Mouse (Mus musculus) megakaryocyte, adult 5-6 weeks (primary cell): ENCODE measurements around the gene Masp2. TPM values are rescaled to one million over a fixed set of nuclear protein-coding genes. Genes with fewer than 3 reads are reported as not detected.
A peak's percentile ranks its signal among the peaks of the same experiment; 100 is the strongest.

ENCODE experiments used
- ATAC-seq: 2 replicates; pipeline ENCODE4 v1.8.0; 2016; ENCODE audit warnings: mild to moderate bottlenecking, inconsistent platforms; ENCODE audit not compliant: poor library complexity, severe bottlenecking
- total RNA-seq, 2 experiments: library from RNA; stranded (forward) in 1 of 2; stranded (reverse) in 1 of 2; fragments of 153-499, 151-499 nt in 1 of 2; fragments of 221-1000, 200-1000 nt in 1 of 2; gene quantifications; 2 replicates each; pipeline versions ENCODE4 v1.2.3 to v1.2.4; 2015 to 2017

The Masp2 gene
- total RNA-seq, 2 experiments from 2014 or later = 0.77 TPM; not detected in 1

GRCm38 (mm10) chr4:148598826-148599225, 3.5 kb upstream of the Masp2 start:
- no peak for ATAC-seq

- no peak for ATAC-seq
Observed at GRCm38 (mm10) chr4:148600316-148600715, 2.0 kb upstream of the Masp2 start.

DNA sequence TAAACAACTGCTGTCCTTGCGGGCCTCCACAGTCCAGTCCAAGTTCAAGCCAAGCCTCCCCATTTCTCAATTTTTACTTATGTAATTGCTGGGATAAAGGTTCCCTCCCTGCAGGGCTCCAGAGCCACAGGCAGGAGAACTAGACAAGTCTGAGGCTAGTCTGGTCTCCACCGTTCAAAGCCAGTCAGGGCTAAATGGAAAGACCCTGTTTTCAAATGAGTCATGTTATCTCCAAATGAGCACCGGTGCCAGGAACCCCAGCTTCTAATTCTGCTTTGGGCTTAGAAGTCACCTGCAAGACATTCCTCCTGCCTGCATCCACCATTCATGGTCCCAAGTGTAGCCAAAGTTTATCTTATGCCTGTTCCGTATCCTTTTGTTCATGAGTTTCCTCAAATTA, 483 bp upstream of the Masp2 start:
- ATAC-seq = no peak

GRCm38 (mm10) chr4:148603376-148604139, 1.2 kb downstream of the Masp2 start:
- ATAC-seq = no peak

- no peak for ATAC-seq
Observed at GRCm38 (mm10) chr4:148604141-148604540, 1.8 kb downstream of the Masp2 start.

DNA sequence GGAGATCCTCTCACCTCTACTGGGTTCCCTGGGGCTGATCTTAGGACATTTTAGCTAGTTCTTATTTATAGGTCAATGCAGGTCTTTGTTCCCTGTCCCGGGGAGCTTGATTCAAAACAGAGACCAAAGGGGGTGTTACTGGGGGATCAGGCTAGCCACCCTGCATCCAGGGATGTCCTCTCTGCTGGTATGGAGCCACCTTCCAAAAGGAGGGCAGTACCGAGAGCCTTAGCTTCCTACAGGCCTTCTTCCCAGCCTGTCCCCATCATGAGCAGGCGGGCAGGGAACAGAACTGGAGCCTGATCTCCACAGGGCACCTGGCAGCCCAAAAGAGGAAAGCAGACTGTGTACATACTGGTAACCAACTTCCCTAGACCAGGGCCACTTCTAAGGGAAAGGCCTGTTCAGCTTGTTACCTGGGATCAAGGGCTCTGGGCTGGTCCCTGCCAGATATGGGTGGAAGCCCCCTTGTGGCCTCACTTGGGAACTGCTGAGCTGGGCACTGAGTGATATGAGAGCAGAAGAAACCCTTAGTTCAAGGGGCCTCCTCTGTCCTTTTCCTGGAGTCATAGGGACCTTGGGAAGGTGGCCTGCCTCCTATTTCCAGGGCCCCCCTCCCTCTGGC, 2.3 kb downstream of the Masp2 start:
- ATAC-seq = peak; percentile 79

GRCm38 (mm10) chr4:148607758-148608157, 5.4 kb downstream of the Masp2 start:
- peak; percentile 80 for ATAC-seq

- ATAC-seq = no peak
Observed at GRCm38 (mm10) chr4:148609805-148610204, 7.5 kb downstream of the Masp2 start.

DNA sequence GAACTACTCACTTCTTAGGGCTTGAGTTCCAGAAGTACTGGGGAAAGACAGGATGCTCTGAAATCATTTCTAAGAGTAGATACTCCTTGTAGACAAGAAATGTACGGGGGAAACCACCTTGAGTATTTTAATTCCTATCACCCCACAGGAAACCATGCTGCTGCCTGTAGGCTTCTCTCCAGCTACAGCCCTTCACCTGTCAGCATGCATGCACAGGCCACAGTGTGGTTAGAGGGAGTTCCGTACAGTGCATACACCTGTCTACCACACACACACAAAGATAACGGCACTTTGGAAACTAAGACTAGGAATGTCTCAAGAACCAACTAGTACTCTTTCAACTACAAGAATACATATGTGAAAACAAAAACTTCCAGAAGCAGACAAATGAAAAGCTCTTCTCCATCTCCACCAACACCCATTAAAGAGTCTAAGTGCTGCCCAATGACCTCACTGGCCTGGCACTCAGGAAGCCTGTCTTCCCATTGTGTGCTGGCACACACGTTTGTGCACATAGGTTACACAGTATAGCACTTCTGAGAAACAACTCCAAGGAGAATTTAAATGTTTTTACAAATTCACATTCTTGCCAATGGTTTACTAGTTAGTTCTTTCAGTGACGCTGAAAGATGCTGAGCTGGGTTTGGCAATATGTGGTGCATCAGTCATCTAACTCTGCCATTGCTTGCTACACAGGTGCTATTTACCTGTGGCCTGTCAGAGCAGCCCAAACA, 8.4 kb downstream of the Masp2 start:
- no peak for ATAC-seq

DNA sequence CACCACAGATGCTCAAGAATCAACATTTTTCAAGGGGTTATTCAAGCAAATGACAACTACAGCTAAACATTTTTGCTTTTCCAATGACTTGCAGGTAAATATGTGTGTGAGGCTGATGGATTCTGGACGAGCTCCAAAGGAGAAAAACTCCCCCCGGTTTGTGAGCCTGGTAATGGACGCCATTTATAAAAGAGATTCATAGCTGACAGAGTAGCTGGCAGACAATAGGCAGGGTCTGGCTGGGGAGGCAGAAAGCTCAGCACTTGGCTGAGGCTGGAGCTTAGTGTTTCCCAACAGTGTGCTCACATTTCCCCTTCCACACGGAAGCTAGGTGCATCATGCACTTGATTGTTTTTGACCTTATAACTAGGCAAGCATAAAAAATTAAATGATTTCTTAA, 10.2 kb downstream of the Masp2 start:
- no peak for ATAC-seq

- ATAC-seq = no peak
Observed at GRCm38 (mm10) chr4:148613738-148614137, 11.4 kb downstream of the Masp2 start.

DNA sequence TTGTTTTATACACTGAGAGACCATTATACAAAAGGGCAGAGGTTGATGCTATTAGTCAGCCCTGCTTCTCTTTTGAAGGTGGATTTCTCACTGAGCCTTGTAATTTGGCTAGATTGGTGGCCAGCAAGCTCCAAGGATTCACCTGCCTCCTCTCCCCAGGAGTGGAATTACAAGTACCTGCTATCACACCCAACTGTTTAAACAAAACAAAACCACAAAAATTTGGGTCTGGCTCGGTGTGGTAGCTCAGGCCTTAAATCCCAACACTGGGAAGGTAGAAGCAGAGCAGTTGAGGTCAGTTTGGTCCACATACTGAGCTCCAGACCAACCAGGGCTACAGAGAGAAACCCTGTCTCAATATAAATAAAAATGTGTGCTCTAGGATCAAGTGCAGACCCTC, 17.5 kb downstream of the Masp2 start:
- no peak for ATAC-seq

DNA sequence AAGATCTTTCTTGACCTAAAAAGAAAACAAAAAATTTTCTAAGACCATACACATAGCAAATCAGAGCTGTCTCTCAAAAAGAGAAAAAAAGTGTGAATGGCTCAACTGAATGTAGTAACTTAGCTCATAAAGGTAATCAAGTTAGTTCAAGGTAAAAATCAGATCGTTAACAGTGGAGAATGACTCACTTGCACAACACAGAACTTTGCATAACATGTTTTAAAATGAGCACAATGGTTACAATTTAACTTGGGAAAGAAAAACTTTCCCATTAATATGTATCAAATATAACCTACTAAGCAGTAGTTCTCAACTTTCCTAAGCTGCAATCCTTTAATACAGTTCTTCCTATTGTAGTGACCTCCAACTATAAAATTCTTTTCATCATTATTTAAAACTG, 18.4 kb downstream of the Masp2 start:
- ATAC-seq = no peak

DNA sequence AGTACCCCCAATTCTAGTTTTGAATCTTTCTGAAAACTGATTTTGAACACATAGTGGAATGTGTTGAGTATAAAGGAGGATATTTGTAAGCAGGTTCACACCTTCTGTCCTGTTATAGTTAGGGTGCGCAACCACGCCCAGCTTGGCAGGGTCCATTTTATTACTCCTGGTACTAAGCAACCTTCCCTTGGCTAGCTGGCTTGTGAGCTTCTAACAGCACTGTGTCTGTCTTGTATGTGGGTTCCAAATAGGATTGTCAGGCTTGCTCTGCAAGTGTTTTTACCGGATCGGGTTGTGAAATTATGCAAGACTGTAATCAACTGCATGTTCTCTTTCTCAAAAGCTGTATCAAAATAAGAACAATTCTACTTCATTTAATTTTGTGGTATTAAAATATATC, 20.1 kb downstream of the Masp2 start:
- no peak for ATAC-seq

- ATAC-seq = no peak
Observed at GRCm38 (mm10) chr4:148623609-148624008, 21.3 kb downstream of the Masp2 start.

- ATAC-seq = no peak
Observed at GRCm38 (mm10) chr4:148625010-148625409, 22.7 kb downstream of the Masp2 start.

DNA sequence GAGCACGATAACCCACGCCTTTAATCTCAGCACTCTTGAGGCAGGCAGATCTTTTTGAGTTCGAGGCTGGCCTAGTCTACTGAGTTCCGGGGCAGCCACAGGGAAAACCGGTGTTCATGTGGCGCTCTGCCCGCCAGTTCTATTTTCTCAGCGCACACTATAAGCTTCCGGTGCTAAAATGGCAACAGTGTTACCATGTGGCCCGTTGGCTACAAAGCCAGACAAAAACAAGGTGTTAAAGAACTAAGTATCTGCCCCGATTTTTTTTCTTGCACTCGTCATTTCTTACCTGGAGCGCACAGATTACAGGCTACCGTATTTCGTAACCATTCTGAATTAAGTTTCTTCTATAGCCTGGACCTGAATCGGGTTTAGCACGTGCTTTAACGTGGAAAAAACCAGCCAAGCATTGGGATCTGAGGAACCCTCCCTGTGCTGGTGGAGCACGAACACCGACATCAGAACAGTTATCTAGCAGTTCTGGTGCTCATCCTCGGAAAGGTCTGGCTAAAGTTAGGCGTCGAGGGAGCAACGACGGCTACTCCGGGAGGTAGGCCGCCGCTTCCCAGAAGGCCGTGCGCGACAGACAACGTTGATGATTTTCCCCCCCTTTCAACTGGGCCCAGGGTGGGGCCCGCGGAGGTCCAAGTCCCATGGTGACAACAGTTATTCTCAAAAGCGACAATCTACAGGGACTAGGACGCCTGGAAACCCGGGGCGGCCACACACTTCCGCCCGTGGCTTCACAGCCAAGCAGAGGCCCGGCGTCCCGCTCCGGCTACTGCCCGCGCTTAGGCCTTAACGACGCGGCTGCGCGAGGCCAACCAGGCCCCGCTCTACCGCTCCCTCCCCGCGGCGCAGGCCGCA, 23.6 kb downstream of the Masp2 start:
- peak; percentile 30 for ATAC-seq

GRCm38 (mm10) chr4:148626623-148627185, 24.4 kb downstream of the Masp2 start, which contains the start of gene Tardbp:
Gene Tardbp, minus strand, starts transcription at chr4:148627019.
- ATAC-seq = peak; percentile 94

DNA sequence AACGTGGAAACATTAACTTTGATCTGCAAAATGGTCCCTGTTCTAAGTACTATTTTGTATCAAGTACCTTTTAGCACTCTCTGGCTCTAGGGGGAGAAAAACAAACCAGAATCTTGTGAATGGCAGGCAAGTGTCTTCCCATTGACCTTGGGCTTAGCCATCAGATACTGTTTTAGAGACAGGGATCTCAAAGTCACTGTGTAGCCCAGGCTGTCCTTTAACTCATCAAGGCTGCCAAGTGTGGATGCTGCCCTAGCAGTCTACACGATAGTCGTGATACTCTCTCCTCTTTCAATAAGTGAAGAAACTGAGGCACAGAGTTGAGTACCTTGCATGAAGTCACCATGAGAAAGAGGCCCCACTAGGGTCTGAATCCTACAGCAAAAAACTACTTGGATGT, 24.9 kb downstream of the Masp2 start:
- no peak for ATAC-seq

- no peak for ATAC-seq
Observed at GRCm38 (mm10) chr4:148632013-148632692, 29.8 kb downstream of the Masp2 start.
